Mouse (Mus musculus) urinary bladder, postnatal 36 days (tissue): ENCODE data around the gene Crxos.
A peak's percentile ranks its signal among the peaks of the same experiment; 100 is the strongest.
"Not testable (repeated sequence)": the region's sequence is repeated elsewhere in the genome, so short reads cannot be mapped to it uniquely, and the experiment has no call there.

Experiments
- DNase-seq, 2 experiments: peaks; one replicate each; pipeline ENCODE4 v3.0.0; 2022; ENCODE audit warnings: low spot score in 2 of 2, mixed read lengths in 1 of 2

Gene Crxos

GRCm38 (mm10) chr7:15882317-15882716, at the start of gene Crxos:
TSS of gene Crxos (plus strand) at chr7:15882617.
- no peak for DNase-seq

- no peak for DNase-seq
Observed at GRCm38 (mm10) chr7:15839578-15839977, 42.8 kb upstream of the Crxos start, which contains the start of gene Obox6. TSS of gene Obox6 (minus strand) at chr7:15839678.

DNA sequence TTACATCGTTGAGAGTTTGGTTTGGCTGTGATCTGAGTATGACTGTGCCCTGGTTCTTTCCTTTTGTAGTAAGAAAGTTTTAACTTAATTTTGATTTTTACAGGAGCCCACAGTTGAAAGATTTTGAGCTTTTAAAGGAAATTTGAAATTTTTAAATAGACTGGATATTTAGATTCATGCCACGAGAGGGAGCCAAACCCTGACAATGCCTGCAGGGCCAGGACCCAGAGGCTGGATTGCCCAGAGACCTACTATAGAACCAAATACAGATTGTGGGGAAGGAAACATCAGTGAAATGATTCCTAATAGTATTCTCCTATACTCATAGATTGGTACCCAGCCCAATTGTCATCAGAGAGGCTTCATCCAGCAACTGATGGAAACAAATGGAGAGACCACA, 22.8 kb upstream of the Crxos start:
- DNase-seq = no peak

- no peak for DNase-seq
Observed at GRCm38 (mm10) chr7:15864104-15864503, 18.3 kb upstream of the Crxos start.

GRCm38 (mm10) chr7:15879756-15880155, 2.7 kb upstream of the Crxos start, which contains the start of gene Crx:
TSS of gene Crx (minus strand) at chr7:15879968.
- DNase-seq = no peak

- DNase-seq = no peak
Observed at GRCm38 (mm10) chr7:15881388-15881787, 1.0 kb upstream of the Crxos start.

DNA sequence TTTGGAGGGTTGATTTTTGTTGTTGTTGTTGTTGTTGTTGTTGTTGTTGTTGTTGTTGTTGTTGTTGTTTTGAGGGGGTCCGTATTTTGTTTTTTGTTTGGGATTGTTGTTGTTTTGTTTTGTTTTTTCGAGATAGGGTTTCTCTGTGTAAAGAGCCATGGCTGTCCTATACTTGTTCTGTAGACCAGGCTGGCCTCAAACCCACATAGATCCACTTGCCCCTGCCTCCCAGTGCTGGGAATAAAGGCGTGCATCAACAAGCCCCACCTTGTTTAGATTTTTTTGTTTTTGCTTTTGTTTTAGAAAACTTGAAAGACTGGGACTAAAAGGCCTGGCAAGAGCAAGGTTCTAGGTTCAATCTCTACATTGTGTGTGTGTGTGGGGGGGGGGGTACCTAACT, 586 bp upstream of the Crxos start:
- no peak for DNase-seq

DNA sequence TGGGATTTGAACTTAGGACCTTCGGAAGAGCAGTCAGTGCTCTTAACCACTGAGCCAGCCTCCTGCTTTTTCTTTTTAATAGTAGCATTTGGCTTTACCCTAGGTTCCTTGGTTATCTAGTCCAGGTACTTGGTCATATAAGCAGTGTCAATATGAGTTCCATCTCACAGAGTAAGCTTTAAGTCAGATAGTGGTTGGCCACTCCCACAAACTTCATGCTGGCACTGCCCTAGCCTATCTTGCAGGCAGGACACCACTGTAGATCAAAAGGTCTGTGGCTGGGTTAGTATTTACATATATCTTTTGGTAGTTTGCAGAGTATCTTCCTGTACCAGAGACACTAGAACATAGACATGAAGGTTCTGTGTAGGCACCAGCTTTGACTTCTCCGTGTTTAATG, 1.7 kb downstream of the Crxos start:
- no peak for DNase-seq

DNA sequence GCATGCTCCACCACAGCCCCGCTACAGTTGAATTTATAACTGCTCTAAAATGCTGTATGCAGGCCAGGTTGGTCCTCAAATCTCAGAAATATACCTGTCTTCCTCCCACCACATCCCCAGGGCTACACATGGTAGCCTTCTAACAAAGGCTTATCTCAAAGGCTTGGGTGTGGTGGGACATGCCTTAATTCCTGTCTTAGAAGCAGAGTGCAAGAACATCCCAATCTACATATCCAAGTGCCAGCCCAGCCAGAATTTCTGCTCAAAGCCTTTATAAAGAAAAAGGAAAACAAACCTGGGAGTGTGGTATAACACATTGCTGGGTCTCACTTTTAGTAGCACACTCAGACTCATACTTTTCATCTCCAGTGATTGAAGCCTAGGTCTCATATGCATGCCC, 11.8 kb downstream of the Crxos start:
- no peak for DNase-seq

GRCm38 (mm10) chr7:15901366-15902048, 19.1 kb downstream of the Crxos start:
- no peak for DNase-seq

DNA sequence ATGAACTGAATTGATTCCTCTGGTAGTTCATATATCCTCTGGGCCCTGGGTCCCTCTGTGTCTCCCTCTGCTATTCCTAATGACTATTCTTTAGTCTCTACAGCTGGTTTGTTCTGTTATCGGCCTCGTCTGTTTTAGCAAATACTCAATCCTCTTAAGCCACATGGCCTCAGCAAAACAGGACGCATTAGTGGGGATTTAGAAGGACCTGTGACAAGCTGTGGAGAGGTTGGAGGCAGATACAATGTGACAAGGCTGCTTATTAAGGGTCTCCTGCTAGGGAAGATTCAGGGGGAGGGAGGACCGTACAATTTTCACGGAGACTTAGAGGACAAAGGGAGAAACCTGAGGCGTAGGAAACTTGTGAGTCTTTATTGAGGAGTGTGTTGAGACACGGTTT, 23.4 kb downstream of the Crxos start:
- no peak for DNase-seq

- DNase-seq = no peak
Observed at GRCm38 (mm10) chr7:15906602-15907001, 24.2 kb downstream of the Crxos start.

DNA sequence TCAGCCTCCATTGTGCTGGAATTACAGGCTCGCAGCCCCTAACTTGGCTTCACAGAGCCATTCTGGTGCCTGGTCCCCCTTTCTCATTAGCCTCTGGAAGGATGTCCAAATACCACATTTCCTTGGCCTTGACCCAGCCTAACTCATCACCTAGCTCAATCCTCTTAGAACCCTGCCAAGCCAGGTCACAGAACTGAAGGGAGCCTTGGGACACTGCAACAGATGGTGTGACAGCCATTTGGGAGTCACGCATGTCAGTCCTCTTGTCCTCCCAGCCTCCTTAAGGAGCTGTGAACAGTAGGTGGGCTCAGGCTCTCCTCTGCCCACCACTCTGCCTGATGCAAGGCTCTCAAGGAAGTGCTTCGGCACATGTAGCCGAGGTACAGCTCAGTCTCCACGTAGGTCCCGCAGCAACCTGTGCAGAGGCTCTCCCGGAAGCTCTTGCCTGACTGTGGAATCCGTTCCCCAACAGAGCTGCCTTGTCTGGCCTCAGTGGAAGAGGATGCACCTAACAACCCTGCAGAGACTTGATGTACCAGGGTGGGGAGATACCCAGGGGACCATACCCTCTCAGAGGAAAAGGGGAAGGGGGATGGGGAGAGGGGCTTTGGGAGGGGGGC, 25.7 kb downstream of the Crxos start:
- no peak for DNase-seq

- DNase-seq = no peak
Observed at GRCm38 (mm10) chr7:15910521-15910920, 28.1 kb downstream of the Crxos start.

DNA sequence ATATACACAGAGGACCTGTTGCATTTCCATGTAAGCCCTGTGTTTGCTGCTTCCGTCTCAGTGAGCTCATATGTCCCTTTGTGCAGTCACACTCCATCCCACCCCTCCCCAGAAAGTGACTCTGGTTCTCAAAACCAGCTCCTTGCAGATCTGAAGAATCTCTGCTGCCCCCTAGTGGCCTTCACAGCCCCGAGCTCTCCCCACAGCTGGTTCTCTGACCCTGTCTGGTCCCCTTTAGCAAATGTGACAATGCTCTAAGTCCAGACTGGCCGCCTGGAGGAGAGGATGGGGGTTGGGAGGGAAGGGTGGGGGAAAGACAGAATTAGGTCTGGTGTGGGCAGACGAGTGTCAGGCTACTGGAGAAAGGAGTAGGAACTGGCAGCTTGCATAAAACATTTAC, 29.8 kb downstream of the Crxos start:
- DNase-seq = peak; percentile 47 to 54

DNA sequence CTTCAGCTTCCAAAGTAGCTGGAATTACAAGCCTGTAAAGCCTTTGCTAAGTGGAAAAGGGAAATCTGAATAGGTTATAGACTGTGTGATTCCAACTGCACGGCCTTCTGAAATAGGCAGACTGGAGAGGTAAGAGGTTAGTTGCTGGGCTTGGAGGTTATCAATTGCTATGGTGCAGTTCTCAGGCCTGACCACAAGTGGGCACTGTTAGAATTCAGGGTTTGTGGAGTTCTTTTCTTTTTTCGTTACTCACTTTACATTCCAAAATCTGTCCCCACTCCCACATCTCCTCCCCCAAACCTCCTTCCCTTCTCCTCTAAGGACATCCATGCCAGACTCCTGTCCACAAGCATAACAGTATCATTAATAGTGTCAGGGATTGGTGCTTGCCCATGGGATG, 31.8 kb downstream of the Crxos start:
- DNase-seq = peak in 1 of 2 experiments; percentile 14

- DNase-seq = no peak
Observed at GRCm38 (mm10) chr7:15914751-15915150, 32.3 kb downstream of the Crxos start.

GRCm38 (mm10) chr7:15915695-15916094, 33.3 kb downstream of the Crxos start:
- DNase-seq = not testable (repeated sequence)

DNA sequence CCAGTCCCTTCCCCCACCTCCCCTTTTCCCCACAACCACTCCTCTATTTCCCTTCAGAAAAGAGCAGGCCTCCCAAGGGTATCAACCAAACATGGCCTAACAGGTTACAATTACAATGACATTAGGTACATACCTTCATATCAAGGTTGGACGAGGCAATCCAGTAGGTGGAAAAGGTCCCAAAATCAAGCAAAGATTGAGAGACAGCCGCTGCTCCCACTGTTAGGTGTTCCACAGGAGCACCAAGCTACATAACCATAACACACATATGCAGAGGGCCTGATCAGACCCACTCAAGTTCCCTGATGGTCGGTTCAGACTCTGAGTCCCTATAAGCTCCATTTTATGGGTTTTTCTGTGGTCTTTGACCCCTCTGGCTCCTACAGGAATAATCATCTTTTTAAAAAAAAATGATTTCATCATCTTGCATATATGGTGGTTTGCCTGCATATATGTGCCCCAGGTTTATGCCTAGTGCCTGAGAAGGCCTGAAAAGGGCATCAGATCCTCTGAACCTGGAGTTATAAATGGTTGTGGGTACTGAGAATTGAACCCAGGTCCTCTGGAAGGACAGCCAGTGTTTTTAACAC, 33.8 kb downstream of the Crxos start:
- no peak for DNase-seq

GRCm38 (mm10) chr7:15916996-15917395, 34.6 kb downstream of the Crxos start:
- no peak for DNase-seq

GRCm38 (mm10) chr7:15918371-15918770, 36.0 kb downstream of the Crxos start:
- DNase-seq = peak in 1 of 2 experiments; percentile 28

- no peak for DNase-seq
Observed at GRCm38 (mm10) chr7:15919947-15920346, 37.5 kb downstream of the Crxos start.

DNA sequence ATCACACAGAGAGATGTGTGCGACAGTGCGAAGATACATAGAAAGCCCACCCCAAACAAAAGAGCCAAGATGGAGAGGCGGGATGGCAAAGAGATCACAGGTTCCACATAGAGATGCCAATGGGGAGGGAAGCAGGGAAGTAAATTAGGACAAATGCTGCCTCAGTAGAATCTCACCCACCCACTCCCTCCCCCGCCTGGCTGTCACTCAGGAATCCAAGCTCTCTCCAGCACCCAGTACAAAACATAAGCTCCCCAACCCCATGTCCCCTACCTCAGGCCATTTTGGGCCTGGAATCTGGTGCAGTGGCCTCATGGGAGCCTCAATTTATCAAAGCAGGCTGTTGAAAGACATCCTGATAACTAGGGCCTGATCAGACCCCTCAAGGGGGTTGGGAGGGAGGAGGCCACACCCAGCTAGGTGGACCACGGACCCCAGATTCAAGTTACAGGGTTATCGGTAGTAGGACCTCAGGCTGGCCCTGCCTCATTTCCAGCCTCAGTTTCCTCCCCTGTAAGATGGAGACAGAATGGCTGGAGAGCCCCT, 38.3 kb downstream of the Crxos start:
- DNase-seq = no peak
